Mouse (Mus musculus) hindbrain, embryonic 13.5 days (tissue): ENCODE measurements at regions not wholly inside any gene's neighbourhood (a gene's known extent, or its start where the extent isn't known, plus 50 kb on each side); places are given as distances from the start of the nearest gene placed in this dataset.
A peak's percentile ranks its signal among the peaks of the same experiment; 100 is the strongest.
"Not testable (repeated sequence)": the region's sequence is repeated elsewhere in the genome, so short reads cannot be mapped to it uniquely, and the experiment has no call there.

ENCODE experiments used
- ATAC-seq: fragments of 200-750 bp; cut with Nextera tagmentation; 2 replicates; pipeline ENCODE4 v1.8.0; 2017; ENCODE audit warnings: moderate TSS enrichment; ENCODE audit not compliant: low FRiP score
- H3K27ac ChIP-seq: fragments of 300-500 bp; sonication (generic); 2 replicates; pipeline ENCODE4 v1.5.1; 2015; ENCODE audit warnings: inconsistent platforms, mild to moderate bottlenecking, moderate library complexity
- H3K27me3 ChIP-seq: fragments of 300-500 bp; sonication (generic); 2 replicates; pipeline ENCODE4 v1.6.1; 2015; ENCODE audit warnings: mild to moderate bottlenecking, inconsistent platforms
- H3K36me3 ChIP-seq: fragments of 300-500 bp; sonication (generic); 2 replicates; pipeline ENCODE4 v1.6.1; 2015; ENCODE audit warnings: mild to moderate bottlenecking, inconsistent platforms
- H3K4me1 ChIP-seq: fragments of 300-500 bp; sonication (generic); replicated peaks from 2 replicates; pipeline ENCODE4 v1.6.1; 2015; ENCODE audit warnings: inconsistent platforms
- H3K4me2 ChIP-seq: fragments of 300-500 bp; sonication (generic); 2 replicates; pipeline ENCODE4 v1.6.1; 2015; ENCODE audit warnings: inconsistent platforms, mild to moderate bottlenecking, moderate library complexity
- H3K4me3 ChIP-seq: fragments of 300-500 bp; sonication (generic); 2 replicates; pipeline ENCODE4 v1.5.1; 2015; ENCODE audit warnings: mild to moderate bottlenecking, inconsistent platforms
- H3K9ac ChIP-seq: fragments of 300-500 bp; sonication (generic); 2 replicates; pipeline ENCODE4 v1.6.1; 2015; ENCODE audit warnings: mild to moderate bottlenecking, inconsistent platforms
- H3K9me3 ChIP-seq: fragments of 300-500 bp; sonication (generic); 2 replicates; pipeline ENCODE4 v1.6.1; 2016; ENCODE audit warnings: inconsistent platforms
- WGBS: fragments of 180-500 bp; shearing (Covaris S2); methylation state at CpG from one replicate; pipeline ENCODE4 v1.1.7; 2015; 5-methylcytosine and 5-hydroxymethylcytosine counted together

- 0 out of 2 replicates have a peak, but pooled peaks cover 10% of the 10 kb centered on the region for H3K4me1 ChIP-seq
- WGBS: 58% methylated on average over 14 of the region's 14 CpGs
- H3K27ac ChIP-seq: peak overlapping the region; percentile 53
- no peaks in the 10 kb centered on the region for H3K27me3 ChIP-seq
- no peaks in the 10 kb centered on the region; the same call in 1 of the 2 replicates for H3K9me3 ChIP-seq
- no peak overlapping the region for H3K4me3 ChIP-seq
- no peak overlapping the region for H3K4me2 ChIP-seq
- ATAC-seq: peak; percentile 54; the same call in 1 of the 2 replicates
- H3K36me3 ChIP-seq: no peaks in the 10 kb centered on the region
- no peak overlapping the region for H3K9ac ChIP-seq
Observed at GRCm38 (mm10) chr13:111309848-111310692, 55.3 kb downstream of the Actbl2 start.

GRCm38 (mm10) chr13:111310693-111311045, 55.9 kb downstream of the Actbl2 start:
- no peaks in the 10 kb centered on the region for H3K27me3 ChIP-seq
- H3K27ac ChIP-seq: peak overlapping the region; percentile 53; the same call in 1 of the 2 replicates
- ATAC-seq: no peak
- H3K4me1 ChIP-seq: 0 out of 2 replicates have a peak, but pooled peaks cover 10% of the 10 kb centered on the region
- no peaks in the 10 kb centered on the region; the same call in 1 of the 2 replicates for H3K9me3 ChIP-seq
- H3K4me3 ChIP-seq: no peak overlapping the region
- WGBS: 86% methylated on average over 1 of the region's 1 CpGs
- no peaks in the 10 kb centered on the region for H3K36me3 ChIP-seq
- no peak overlapping the region for H3K9ac ChIP-seq
- no peak overlapping the region for H3K4me2 ChIP-seq

GRCm38 (mm10) chr13:111313506-111313905, 58.7 kb downstream of the Actbl2 start:
- H3K9me3 ChIP-seq, H3K36me3 ChIP-seq, H3K27me3 ChIP-seq, H3K4me2 ChIP-seq, H3K9ac ChIP-seq, H3K4me3 ChIP-seq, ATAC-seq, H3K27ac ChIP-seq: not testable (repeated sequence)
- WGBS: 90% methylated on average over 3 of the region's 3 CpGs
- H3K4me1 ChIP-seq: 0 out of 2 replicates have a peak, but pooled peaks cover 10% of the 10 kb centered on the region

GRCm38 (mm10) chr13:111317876-111318275, 63.1 kb downstream of the Actbl2 start:
- not testable (repeated sequence) for H3K9me3 ChIP-seq, H3K4me1 ChIP-seq, H3K4me3 ChIP-seq, H3K27me3 ChIP-seq, H3K36me3 ChIP-seq, H3K27ac ChIP-seq, ATAC-seq, H3K4me2 ChIP-seq, H3K9ac ChIP-seq
- 87% methylated on average over 2 of the region's 2 CpGs for WGBS

GRCm38 (mm10) chr13:111323206-111323605, 68.4 kb downstream of the Actbl2 start:
- no peak overlapping the region for H3K4me3 ChIP-seq

GRCm38 (mm10) chr13:111326096-111326665, 71.4 kb downstream of the Actbl2 start:
- H3K27me3 ChIP-seq: no peaks in the 10 kb centered on the region
- no peak for ATAC-seq
- no peaks in the 10 kb centered on the region for H3K36me3 ChIP-seq
- WGBS: 86% methylated on average over 16 of the region's 16 CpGs
- H3K9ac ChIP-seq: no peak overlapping the region
- no peak overlapping the region for H3K4me3 ChIP-seq
- H3K4me1 ChIP-seq: no peaks in the 10 kb centered on the region; the same call in 1 of the 2 replicates
- no peaks in the 10 kb centered on the region for H3K9me3 ChIP-seq
- no peak overlapping the region for H3K27ac ChIP-seq
- no peak overlapping the region for H3K4me2 ChIP-seq

More at GRCm38 (mm10) chr13:111323206-111323605, 68.4 kb downstream of the Actbl2 start:
- H3K27me3 ChIP-seq: no peaks in the 10 kb centered on the region
- no peaks in the 10 kb centered on the region; the same call in 1 of the 2 replicates for H3K4me1 ChIP-seq
- 57% methylated on average over 8 of the region's 8 CpGs for WGBS
- no peaks in the 10 kb centered on the region for H3K9me3 ChIP-seq
- peak overlapping the region; percentile 62 for H3K27ac ChIP-seq
- no peak overlapping the region for H3K4me2 ChIP-seq
- 0 out of 2 replicates have a peak, but pooled peaks have one; percentile 24 for ATAC-seq
- H3K36me3 ChIP-seq: no peaks in the 10 kb centered on the region
- no peak overlapping the region for H3K9ac ChIP-seq

- WGBS: 75% methylated on average over 3 of the region's 3 CpGs
- no peaks in the 10 kb centered on the region for H3K4me1 ChIP-seq
- ATAC-seq: no peak
- H3K9me3 ChIP-seq: no peaks in the 10 kb centered on the region
- H3K9ac ChIP-seq: no peak overlapping the region
- no peak overlapping the region for H3K4me2 ChIP-seq
- H3K36me3 ChIP-seq: no peaks in the 10 kb centered on the region
- H3K4me3 ChIP-seq: no peak overlapping the region
- H3K27me3 ChIP-seq: no peaks in the 10 kb centered on the region
- H3K27ac ChIP-seq: no peak overlapping the region
Observed at GRCm38 (mm10) chr13:111333035-111333434, 78.2 kb downstream of the Actbl2 start.

GRCm38 (mm10) chr13:111333851-111334250, 79.0 kb downstream of the Actbl2 start:
- Histone ChIP-seq H3K9ac (no peak overlapping the region), H3K4me1 (no peaks in the 10 kb centered on the region), H3K27me3 (no peaks in the 10 kb centered on the region), H3K27ac (no peak overlapping the region), H3K4me3 (no peak overlapping the region), H3K36me3 (no peaks in the 10 kb centered on the region), H3K4me2 (no peak overlapping the region), H3K9me3 (no peaks in the 10 kb centered on the region)
- WGBS: 87% methylated on average over 4 of the region's 4 CpGs
- no peak for ATAC-seq

- H3K4me2 ChIP-seq: no peak overlapping the region
- no peak for ATAC-seq
- WGBS: 82% methylated on average over 22 of the region's 22 CpGs
Observed at GRCm38 (mm10) chr13:111334258-111335052, 79.6 kb downstream of the Actbl2 start.

GRCm38 (mm10) chr13:111344981-111345380, 90.2 kb downstream of the Actbl2 start:
- H3K4me3 ChIP-seq: no peak overlapping the region
- no peaks in the 10 kb centered on the region for H3K9me3 ChIP-seq
- H3K27me3 ChIP-seq: no peaks in the 10 kb centered on the region
- no peak overlapping the region for H3K4me2 ChIP-seq
- WGBS: 72% methylated on average over 10 of the region's 10 CpGs
- H3K27ac ChIP-seq: no peak overlapping the region
- no peak overlapping the region for H3K9ac ChIP-seq
- H3K36me3 ChIP-seq: no peaks in the 10 kb centered on the region
- H3K4me1 ChIP-seq: 0 out of 2 replicates have a peak, but pooled peaks cover 2% of the 10 kb centered on the region
- no peak for ATAC-seq

More at GRCm38 (mm10) chr13:111334258-111335052, 79.6 kb downstream of the Actbl2 start:
- Histone ChIP-seq H3K9me3 (no peaks in the 10 kb centered on the region), H3K4me3 (no peak overlapping the region), H3K36me3 (no peaks in the 10 kb centered on the region), H3K9ac (no peak overlapping the region), H3K27ac (no peak overlapping the region), H3K27me3 (no peaks in the 10 kb centered on the region), H3K4me1 (no peaks in the 10 kb centered on the region)

- H3K4me2 ChIP-seq: no peak overlapping the region
- no peak overlapping the region for H3K4me3 ChIP-seq
- 0 out of 2 replicates have a peak, but pooled peaks cover 2% of the 10 kb centered on the region for H3K4me1 ChIP-seq
- no peak for ATAC-seq
- H3K9me3 ChIP-seq: no peaks in the 10 kb centered on the region
- H3K9ac ChIP-seq: no peak overlapping the region
- 76% methylated on average over 15 of the region's 15 CpGs for WGBS
- no peak overlapping the region for H3K27ac ChIP-seq
- H3K27me3 ChIP-seq: no peaks in the 10 kb centered on the region
- H3K36me3 ChIP-seq: no peaks in the 10 kb centered on the region
Observed at GRCm38 (mm10) chr13:111345486-111346440, 91.0 kb downstream of the Actbl2 start.
